Mouse (Mus musculus) neural tube, embryonic 12.5 days (tissue): ENCODE measurements at regions not wholly inside any gene's neighbourhood (a gene's known extent, or its start where the extent isn't known, plus 50 kb on each side); places are given as distances from the start of the nearest gene placed in this dataset.

Experiments
- ATAC-seq: fragments of 200-750 bp; cut with Nextera tagmentation; 2 replicates; pipeline ENCODE4 v1.8.0; 2017; ENCODE audit warnings: low read depth, mild to moderate bottlenecking, moderate TSS enrichment, moderate library complexity; ENCODE audit not compliant: low FRiP score
- H3K27ac ChIP-seq: fragments of 300-500 bp; sonication (generic); 2 replicates; pipeline ENCODE4 v1.5.1; 2016
- H3K27me3 ChIP-seq: fragments of 300-500 bp; sonication (generic); replicated peaks from 2 replicates; pipeline ENCODE4 v1.6.1; 2016; ENCODE audit warnings: mild to moderate bottlenecking
- H3K36me3 ChIP-seq: fragments of 300-500 bp; sonication (generic); 2 replicates; pipeline ENCODE4 v1.6.1; 2016; ENCODE audit warnings: mild to moderate bottlenecking
- H3K4me1 ChIP-seq: fragments of 300-500 bp; sonication (generic); 2 replicates; pipeline ENCODE4 v1.6.1; 2016
- H3K4me2 ChIP-seq: fragments of 300-500 bp; sonication (generic); replicated peaks from 2 replicates; pipeline ENCODE4 v1.6.1; 2016; ENCODE audit warnings: mild to moderate bottlenecking
- H3K4me3 ChIP-seq: fragments of 300-500 bp; sonication (generic); 2 replicates; pipeline ENCODE4 v1.5.1; 2016
- H3K9ac ChIP-seq: fragments of 300-500 bp; sonication (generic); 2 replicates; pipeline ENCODE4 v1.6.1; 2016; ENCODE audit warnings: mild to moderate bottlenecking
- H3K9me3 ChIP-seq: fragments of 300-500 bp; sonication (generic); 2 replicates; pipeline ENCODE4 v1.6.1; 2016; ENCODE audit warnings: mild to moderate bottlenecking
- WGBS: fragments of 180-500 bp; shearing (Covaris S2); methylation state at CpG from one replicate; pipeline ENCODE4 v1.1.7; 2016; 5-methylcytosine and 5-hydroxymethylcytosine counted together

GRCm38 (mm10) chr11:90116676-90117663, 70.5 kb upstream of the Gm45716 start:
- H3K4me2 ChIP-seq = no peak overlapping the region
- H3K36me3 ChIP-seq = no peaks in the 10 kb centered on the region
- WGBS = 50% methylated on average over 20 of the region's 20 CpGs
- H3K9ac ChIP-seq = no peak overlapping the region
- H3K4me3 ChIP-seq = no peak overlapping the region
- ATAC-seq = no peak
- H3K4me1 ChIP-seq = no peaks in the 10 kb centered on the region
- H3K9me3 ChIP-seq = no peaks in the 10 kb centered on the region
- H3K27me3 ChIP-seq = no peaks in the 10 kb centered on the region
- no peak overlapping the region for H3K27ac ChIP-seq

GRCm38 (mm10) chr11:90117664-90118295, 69.7 kb upstream of the Gm45716 start:
- ATAC-seq = no peak
- Histone ChIP-seq H3K27ac (no peak overlapping the region), H3K27me3 (no peaks in the 10 kb centered on the region), H3K4me2 (no peak overlapping the region), H3K9ac (no peak overlapping the region), H3K36me3 (no peaks in the 10 kb centered on the region), H3K9me3 (no peaks in the 10 kb centered on the region), H3K4me3 (no peak overlapping the region), H3K4me1 (no peaks in the 10 kb centered on the region)
- 76% methylated on average over 5 of the region's 5 CpGs for WGBS

GRCm38 (mm10) chr11:90121902-90122301, 65.6 kb upstream of the Gm45716 start:
- Histone ChIP-seq H3K4me3 (no peak overlapping the region), H3K27me3 (no peaks in the 10 kb centered on the region), H3K9me3 (no peaks in the 10 kb centered on the region), H3K36me3 (no peaks in the 10 kb centered on the region), H3K9ac (no peak overlapping the region), H3K4me1 (no peaks in the 10 kb centered on the region), H3K27ac (no peak overlapping the region), H3K4me2 (no peak overlapping the region)
- no peak for ATAC-seq
- 57% methylated on average over 3 of the region's 3 CpGs for WGBS

GRCm38 (mm10) chr11:90122709-90123108, 64.8 kb upstream of the Gm45716 start:
- ATAC-seq = no peak
- Histone ChIP-seq H3K9me3 (no peaks in the 10 kb centered on the region), H3K36me3 (no peaks in the 10 kb centered on the region), H3K27ac (no peak overlapping the region), H3K4me1 (no peaks in the 10 kb centered on the region), H3K9ac (no peak overlapping the region), H3K27me3 (no peaks in the 10 kb centered on the region), H3K4me2 (no peak overlapping the region), H3K4me3 (no peak overlapping the region)
- WGBS = 79% methylated on average over 3 of the region's 3 CpGs

GRCm38 (mm10) chr11:90123851-90124250, 63.6 kb upstream of the Gm45716 start:
- H3K27ac ChIP-seq = no peak overlapping the region
- no peak overlapping the region for H3K4me2 ChIP-seq
- ATAC-seq = no peak
- no peaks in the 10 kb centered on the region for H3K4me1 ChIP-seq
- no peaks in the 10 kb centered on the region for H3K9me3 ChIP-seq
- H3K9ac ChIP-seq = no peak overlapping the region
- H3K36me3 ChIP-seq = no peaks in the 10 kb centered on the region
- no peak overlapping the region for H3K4me3 ChIP-seq
- H3K27me3 ChIP-seq = no peaks in the 10 kb centered on the region
- 90% methylated on average over 5 of the region's 5 CpGs for WGBS

- H3K4me2 ChIP-seq = no peak overlapping the region
- H3K27me3 ChIP-seq = no peaks in the 10 kb centered on the region
- peaks cover 14% of the 10 kb centered on the region for H3K4me1 ChIP-seq
- H3K4me3 ChIP-seq = no peak overlapping the region
- no peak overlapping the region for H3K27ac ChIP-seq
- H3K9ac ChIP-seq = no peak overlapping the region
- no peaks in the 10 kb centered on the region for H3K36me3 ChIP-seq
- H3K9me3 ChIP-seq = no peaks in the 10 kb centered on the region
- no peak for ATAC-seq
- WGBS = 65% methylated on average over 4 of the region's 4 CpGs
These were observed 61.2 kb upstream of the Gm45716 start for GRCm38 (mm10) chr11:90126289-90126688.

GRCm38 (mm10) chr11:90128865-90129415, 58.5 kb upstream of the Gm45716 start:
- no peak overlapping the region for H3K4me2 ChIP-seq
- H3K27me3 ChIP-seq = no peaks in the 10 kb centered on the region
- H3K4me3 ChIP-seq = no peak overlapping the region
- H3K27ac ChIP-seq = no peak overlapping the region
- no peaks in the 10 kb centered on the region for H3K36me3 ChIP-seq
- H3K9me3 ChIP-seq = no peaks in the 10 kb centered on the region
- H3K4me1 ChIP-seq = peaks cover 14% of the 10 kb centered on the region
- H3K9ac ChIP-seq = no peak overlapping the region
- 79% methylated on average over 7 of the region's 7 CpGs for WGBS
- no peak for ATAC-seq

- Histone ChIP-seq H3K36me3 (no peaks in the 10 kb centered on the region), H3K4me2 (peak overlapping the region; percentile 33; the same call in 1 of the 2 replicates), H3K27me3 (no peaks in the 10 kb centered on the region), H3K4me1 (peaks cover 14% of the 10 kb centered on the region), H3K9me3 (no peaks in the 10 kb centered on the region), H3K27ac (0 out of 2 replicates have a peak overlapping the region, but pooled peaks have one; percentile 28), H3K4me3 (no peak overlapping the region), H3K9ac (no peak overlapping the region)
- ATAC-seq = peak; percentile 58
- WGBS = 37% methylated on average over 11 of the region's 12 CpGs
These were observed 57.5 kb upstream of the Gm45716 start for GRCm38 (mm10) chr11:90129793-90130624.

- H3K4me2 ChIP-seq = peak overlapping the region; percentile 33; the same call in 1 of the 2 replicates
These were observed 56.8 kb upstream of the Gm45716 start for GRCm38 (mm10) chr11:90130635-90131034.

GRCm38 (mm10) chr11:90132579-90132978, 54.9 kb upstream of the Gm45716 start:
- Histone ChIP-seq H3K36me3 (no peaks in the 10 kb centered on the region), H3K4me2 (no peak overlapping the region), H3K9me3 (peaks cover 3% of the 10 kb centered on the region; the same call in 1 of the 2 replicates), H3K27ac (no peak overlapping the region), H3K4me3 (no peak overlapping the region), H3K4me1 (peaks cover 14% of the 10 kb centered on the region), H3K27me3 (no peaks in the 10 kb centered on the region), H3K9ac (no peak overlapping the region)
- WGBS = 83% methylated on average over 5 of the region's 5 CpGs
- ATAC-seq = no peak

More at GRCm38 (mm10) chr11:90130635-90131034, 56.8 kb upstream of the Gm45716 start:
- 40% methylated on average over 1 of the region's 1 CpGs for WGBS
- peaks cover 2% of the 10 kb centered on the region; the same call in 1 of the 2 replicates for H3K9me3 ChIP-seq
- peak; percentile 61; the same call in 1 of the 2 replicates for ATAC-seq
- no peaks in the 10 kb centered on the region for H3K36me3 ChIP-seq
- H3K4me3 ChIP-seq = no peak overlapping the region
- no peak overlapping the region for H3K27ac ChIP-seq
- no peaks in the 10 kb centered on the region for H3K27me3 ChIP-seq
- H3K9ac ChIP-seq = no peak overlapping the region
- peaks cover 14% of the 10 kb centered on the region for H3K4me1 ChIP-seq

GRCm38 (mm10) chr11:90136307-90136706, 51.2 kb upstream of the Gm45716 start:
- Histone ChIP-seq H3K27me3 (no peaks in the 10 kb centered on the region), H3K9me3 (peaks cover 3% of the 10 kb centered on the region; the same call in 1 of the 2 replicates), H3K9ac (no peak overlapping the region), H3K4me1 (no peaks in the 10 kb centered on the region), H3K4me3 (no peak overlapping the region), H3K4me2 (no peak overlapping the region), H3K36me3 (no peaks in the 10 kb centered on the region), H3K27ac (no peak overlapping the region)
- ATAC-seq = no peak
- WGBS = 91% methylated on average over 7 of the region's 7 CpGs
